Mouse (Mus musculus): ENCODE results near the gene Rad51.

DNA sequence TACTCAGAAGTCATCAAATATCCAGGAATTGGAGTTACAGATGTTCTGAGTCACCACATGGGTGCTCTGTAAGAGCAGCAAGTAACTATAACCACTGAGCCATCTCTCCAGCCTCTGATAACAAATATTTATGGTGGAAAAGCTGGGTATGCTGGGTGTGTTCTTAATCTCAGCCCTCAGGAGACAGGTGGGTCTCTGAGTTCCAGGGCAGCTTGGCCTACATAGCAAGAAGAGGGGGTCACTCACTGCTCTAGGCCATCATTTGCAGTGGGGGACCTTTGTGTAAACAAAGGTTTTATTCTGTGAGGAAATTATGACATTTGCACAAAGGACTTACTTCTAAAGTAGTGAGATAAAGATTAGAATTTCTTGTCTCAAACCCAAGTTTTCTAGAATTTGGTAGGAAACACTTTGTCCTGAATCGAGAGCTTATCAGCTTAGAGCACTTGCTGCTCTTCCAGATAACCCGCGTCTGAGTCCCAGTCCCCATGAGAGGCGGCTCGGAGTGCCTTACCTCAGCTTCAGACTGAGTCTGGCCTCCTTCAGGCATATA lies 23.8 kb downstream of the Rad51 start:
- TF ChIP-seq POLR2A (IDR thresholded peaks at IDR 0.05; ENCODE audit: borderline replicate concordance, extremely low read depth, low read depth, low read length): no peak
- no peak for TF ChIP-seq CTCF (IDR thresholded peaks at IDR 0.05; ENCODE audit: insufficient read depth, low read length)
